Mouse (Mus musculus): ENCODE data around the gene Tmem131.

- TF ChIP-seq GATA1 (IDR thresholded peaks at IDR 0.05; ENCODE audit: borderline replicate concordance, low read length) (no peak), CTCF (IDR thresholded peaks at IDR 0.05; ENCODE audit: low read depth, low read length) (no peak), POLR2AphosphoS5 (IDR thresholded peaks at IDR 0.05; ENCODE audit: insufficient replicate concordance, low read depth, low read length) (no peak), TAL1 (conservative IDR thresholded peaks at IDR 0.05; ENCODE audit: low read depth, low read length) (no peak), GATA2 (IDR thresholded peaks at IDR 0.05; ENCODE audit: borderline replicate concordance, low read depth, low read length) (no peak)
These were observed 31.9 kb downstream of the Tmem131 start for GRCm38 (mm10) chr1:36911603-36912002.

All from G1E (cell line).